Mouse (Mus musculus) embryonic fibroblast, embryonic 13.5 days (primary cell): ENCODE results near the gene Mindy3.

Experiments
- CTCF ChIP-seq: IDR thresholded peaks from 2 replicates; pipeline ENCODE4 v1.5.1; 2011; ENCODE audit warnings: mild to moderate bottlenecking, control low read depth, low read length, moderate library complexity, borderline replicate concordance; ENCODE audit not compliant: insufficient read depth
- POLR2A ChIP-seq: IDR thresholded peaks from 2 replicates; pipeline ENCODE4 v1.6.1; 2011; ENCODE audit warnings: low read depth, mild to moderate bottlenecking, control low read depth, low read length, moderate library complexity

GRCm38 (mm10) chr2:12411129-12411528, 8.1 kb downstream of the Mindy3 start:
- TF ChIP-seq CTCF (no peak), POLR2A (no peak)
